Mouse (Mus musculus) forebrain, embryonic 15.5 days (tissue): ENCODE measurements around the gene Plppr3. TPM values are rescaled to one million over a fixed set of nuclear protein-coding genes. Genes with fewer than 3 reads are reported as not detected.
A peak's percentile ranks its signal among the peaks of the same experiment; 100 is the strongest.

Source experiments
- ATAC-seq: fragments of 200-750 bp; cut with Nextera tagmentation; replicated peaks from 2 replicates; pipeline ENCODE4 v1.8.0; 2017; ENCODE audit warnings: mild to moderate bottlenecking, moderate TSS enrichment, moderate library complexity
- H3K27ac ChIP-seq: fragments of 300-500 bp; sonication (generic); replicated peaks from 2 replicates; pipeline ENCODE4 v1.5.1; 2015; ENCODE audit warnings: mild to moderate bottlenecking, inconsistent platforms
- H3K27me3 ChIP-seq: fragments of 300-500 bp; sonication (generic); 2 replicates; pipeline ENCODE4 v1.6.1; 2015; ENCODE audit warnings: inconsistent platforms
- H3K36me3 ChIP-seq: fragments of 300-500 bp; sonication (generic); 2 replicates; pipeline ENCODE4 v1.6.1; 2015; ENCODE audit warnings: mild to moderate bottlenecking, inconsistent platforms
- H3K4me1 ChIP-seq: fragments of 300-500 bp; sonication (generic); 2 replicates; pipeline ENCODE4 v1.6.1; 2015; ENCODE audit warnings: inconsistent platforms
- H3K4me2 ChIP-seq: fragments of 300-500 bp; sonication (generic); replicated peaks from 2 replicates; pipeline ENCODE4 v1.6.1; 2015; ENCODE audit warnings: mild to moderate bottlenecking, inconsistent platforms
- H3K4me3 ChIP-seq: fragments of 300-500 bp; sonication (generic); 2 replicates; pipeline ENCODE4 v1.5.1; 2015; ENCODE audit warnings: mild to moderate bottlenecking, inconsistent platforms
- H3K9ac ChIP-seq: fragments of 300-500 bp; sonication (generic); replicated peaks from 2 replicates; pipeline ENCODE4 v1.6.1; 2015; ENCODE audit warnings: mild to moderate bottlenecking, inconsistent platforms
- H3K9me3 ChIP-seq: fragments of 300-500 bp; sonication (generic); 2 replicates; pipeline ENCODE4 v1.6.1; 2016; ENCODE audit warnings: inconsistent platforms
- WGBS: fragments of 180-500 bp; shearing (Covaris S2); methylation state at CpG from one replicate; pipeline ENCODE4 v1.1.7; 2015; ENCODE audit warnings: mixed read lengths; 5-methylcytosine and 5-hydroxymethylcytosine counted together
- polyA plus RNA-seq: library from polyadenylated mRNA; unstranded; fragments of >200 nt; fragmentation: Nextera tagmentation; extraction: Ambion mirVana; gene quantifications from 2 replicates; pipeline ENCODE4 v1.2.1, GENCODE M21; 2015

The Plppr3 gene
- 405 and 410 TPM in 2 replicates for polyA plus RNA-seq

DNA sequence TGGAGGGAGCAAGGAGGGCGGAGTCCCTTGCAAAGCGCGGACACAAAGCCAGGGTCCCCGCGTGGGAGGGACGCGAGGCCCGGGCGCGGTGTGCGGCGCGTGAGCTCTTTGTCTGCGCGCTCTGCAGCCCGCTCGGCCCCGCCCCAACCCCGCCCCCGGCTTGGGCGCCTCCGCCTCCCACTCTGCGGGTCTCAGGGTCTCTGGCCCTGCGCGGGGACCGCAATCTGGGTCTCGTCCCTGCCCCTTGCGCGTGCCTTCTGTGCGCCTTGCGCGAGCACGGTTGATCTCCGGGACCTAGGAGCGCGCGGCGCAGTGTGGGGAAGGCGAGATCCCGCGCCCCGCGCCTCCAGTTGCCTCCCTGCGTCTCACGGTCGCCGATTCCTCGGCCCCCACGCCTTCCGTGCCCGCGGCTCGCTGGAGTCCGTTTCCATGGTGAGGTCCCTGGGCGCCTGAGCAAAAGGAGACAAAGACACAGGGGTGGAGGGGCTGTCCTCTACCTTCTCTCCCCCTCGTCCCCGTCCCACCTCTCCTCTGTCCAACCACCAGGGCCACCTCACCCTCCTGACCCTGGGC lies at the start of gene Plppr3, which contains the start of gene Prtn3:
Gene Plppr3, minus strand, starts transcription at position 345 of the 573 bp plus-strand sequence.
Gene Prtn3, plus strand, starts transcription at position 187 of the 573 bp plus-strand sequence.
- Histone ChIP-seq H3K27ac (peak within 1 kb of the TSS; percentile 97), H3K4me2 (peak within 1 kb of the TSS; percentile 69), H3K36me3 (peaks cover 19% of the 10 kb centered on the region; the same call in 1 of the 2 replicates), H3K9ac (peak within 1 kb of the TSS; percentile 96), H3K9me3 (no peaks in the 10 kb centered on the region), H3K4me3 (peak within 1 kb of the TSS; percentile 87), H3K4me1 (peaks cover 48% of the 10 kb centered on the region), H3K27me3 (no peaks in the 10 kb centered on the region)
- WGBS = under 1% methylated on average over 55 of the region's 57 CpGs
- peak; percentile 92 for ATAC-seq

DNA sequence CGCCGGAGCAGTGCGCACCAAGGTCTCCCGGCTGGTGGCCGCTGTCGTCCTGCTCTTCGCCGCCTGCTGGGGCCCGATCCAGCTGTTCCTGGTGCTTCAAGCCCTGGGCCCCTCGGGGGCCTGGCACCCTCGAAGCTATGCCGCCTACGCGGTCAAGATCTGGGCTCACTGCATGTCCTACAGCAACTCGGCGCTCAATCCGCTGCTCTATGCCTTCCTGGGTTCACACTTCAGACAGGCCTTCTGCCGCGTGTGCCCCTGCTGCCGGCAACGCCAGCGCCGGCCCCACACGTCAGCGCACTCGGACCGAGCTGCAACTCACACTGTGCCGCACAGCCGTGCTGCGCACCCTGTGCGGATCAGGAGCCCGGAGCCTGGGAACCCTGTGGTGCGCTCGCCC lies 47.1 kb upstream of the Plppr3 start:
- H3K36me3 ChIP-seq = no peaks in the 10 kb centered on the region
- under 1% methylated on average over 34 of the region's 34 CpGs for WGBS
- ATAC-seq = no peak

DNA sequence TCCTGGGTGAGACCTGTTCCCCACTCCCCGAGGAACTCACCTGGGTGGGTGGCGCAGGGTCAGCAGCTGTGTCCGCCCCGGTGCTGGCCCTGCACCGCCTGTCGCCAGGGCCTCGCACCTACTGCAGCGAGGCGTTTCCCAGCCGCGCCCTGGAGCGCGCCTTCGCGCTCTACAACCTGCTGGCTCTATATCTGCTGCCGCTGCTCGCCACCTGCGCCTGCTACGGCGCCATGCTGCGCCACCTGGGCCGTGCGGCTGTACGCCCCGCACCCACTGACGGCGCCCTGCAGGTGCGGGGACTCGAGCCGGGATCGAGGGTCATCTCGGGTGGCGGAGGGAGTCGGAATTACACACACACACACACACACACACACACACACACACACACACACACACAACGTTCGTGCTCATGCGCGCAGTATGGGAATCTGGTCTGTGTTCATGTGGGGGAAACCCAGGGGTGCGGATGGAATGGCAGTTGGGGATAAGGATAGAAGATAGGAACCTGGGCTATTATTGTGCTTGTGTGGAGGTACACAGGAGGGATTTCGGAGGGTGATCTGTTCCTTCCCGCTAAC lies 46.6 kb upstream of the Plppr3 start, which contains the start of gene R3hdm4:
Gene R3hdm4, minus strand, starts transcription at position 251 of the 578 bp plus-strand sequence.
- ATAC-seq = no peak
- H3K4me1 ChIP-seq = peaks cover 32% of the 10 kb centered on the region

More for the DNA sequence above, 47.1 kb upstream of the Plppr3 start:
- no peaks in the 10 kb centered on the region for H3K9me3 ChIP-seq
- peaks cover 66% of the 10 kb centered on the region for H3K27me3 ChIP-seq
- peak overlapping the region; percentile 36; the same call in 1 of the 2 replicates for H3K9ac ChIP-seq
- H3K4me2 ChIP-seq = peak overlapping the region; percentile 35
- peaks cover 34% of the 10 kb centered on the region for H3K4me1 ChIP-seq
- H3K4me3 ChIP-seq = peak overlapping the region; percentile 22
- H3K27ac ChIP-seq = no peak overlapping the region

DNA sequence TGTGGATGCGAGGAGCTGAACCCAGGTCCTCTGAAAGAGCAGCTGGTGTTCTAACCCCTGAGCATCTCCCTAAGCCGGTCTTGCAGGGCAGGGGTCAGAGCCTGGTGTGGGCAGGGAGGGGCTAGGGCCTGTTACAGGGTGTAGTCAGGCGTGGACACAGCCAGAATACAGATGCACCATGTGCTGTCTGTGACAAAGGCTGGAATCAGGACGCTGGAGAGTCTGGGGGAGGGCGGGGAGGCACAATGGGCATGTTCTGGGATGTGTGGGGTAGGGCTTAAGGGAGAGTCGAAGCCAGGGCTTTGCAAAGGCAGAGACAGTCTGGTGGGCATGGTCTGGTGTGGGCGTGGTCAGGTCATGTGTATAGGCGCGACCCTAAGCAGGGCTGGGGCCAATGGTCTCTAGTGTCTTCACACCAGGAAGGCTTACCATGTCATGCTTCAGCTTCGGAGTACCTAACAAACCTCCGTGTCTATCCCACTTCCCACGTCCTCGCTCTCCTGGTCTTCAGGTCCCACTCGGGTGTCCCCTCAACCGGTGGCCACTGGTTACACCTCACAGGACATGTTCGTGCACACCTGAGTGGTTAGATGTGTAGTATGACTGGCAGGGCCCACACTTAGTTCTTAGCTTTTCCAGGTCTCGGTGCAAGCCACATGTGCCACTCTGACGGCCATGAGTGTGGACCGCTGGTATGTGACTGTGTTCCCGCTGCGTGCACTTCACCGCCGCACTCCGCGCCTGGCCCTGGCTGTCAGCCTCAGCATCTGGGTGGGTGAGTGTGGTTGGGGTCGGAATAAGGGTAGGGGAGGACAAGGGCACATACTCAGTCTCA lies 45.8 kb upstream of the Plppr3 start:
- no peaks in the 10 kb centered on the region for H3K36me3 ChIP-seq
- peaks cover 66% of the 10 kb centered on the region for H3K27me3 ChIP-seq
- H3K9me3 ChIP-seq = no peaks in the 10 kb centered on the region
- no peak overlapping the region for H3K27ac ChIP-seq
- H3K4me1 ChIP-seq = peaks cover 33% of the 10 kb centered on the region
- peak overlapping the region; percentile 22; the same call in 1 of the 2 replicates for H3K4me3 ChIP-seq
- H3K9ac ChIP-seq = no peak overlapping the region
- WGBS = 15% methylated on average over 26 of the region's 26 CpGs
- H3K4me2 ChIP-seq = peak overlapping the region; percentile 35; the same call in 1 of the 2 replicates
- no peak for ATAC-seq

More for the DNA sequence above, 46.6 kb upstream of the Plppr3 start, which contains the start of gene R3hdm4:
- Histone ChIP-seq H3K27ac (no peak within 1 kb of the TSS), H3K9me3 (no peaks in the 10 kb centered on the region), H3K36me3 (no peaks in the 10 kb centered on the region), H3K9ac (peak within 1 kb of the TSS; percentile 36; the same call in 1 of the 2 replicates), H3K27me3 (peaks cover 66% of the 10 kb centered on the region), H3K4me3 (peak within 1 kb of the TSS; percentile 22), H3K4me2 (peak within 1 kb of the TSS; percentile 35)
- WGBS = 3% methylated on average over 40 of the region's 41 CpGs

DNA sequence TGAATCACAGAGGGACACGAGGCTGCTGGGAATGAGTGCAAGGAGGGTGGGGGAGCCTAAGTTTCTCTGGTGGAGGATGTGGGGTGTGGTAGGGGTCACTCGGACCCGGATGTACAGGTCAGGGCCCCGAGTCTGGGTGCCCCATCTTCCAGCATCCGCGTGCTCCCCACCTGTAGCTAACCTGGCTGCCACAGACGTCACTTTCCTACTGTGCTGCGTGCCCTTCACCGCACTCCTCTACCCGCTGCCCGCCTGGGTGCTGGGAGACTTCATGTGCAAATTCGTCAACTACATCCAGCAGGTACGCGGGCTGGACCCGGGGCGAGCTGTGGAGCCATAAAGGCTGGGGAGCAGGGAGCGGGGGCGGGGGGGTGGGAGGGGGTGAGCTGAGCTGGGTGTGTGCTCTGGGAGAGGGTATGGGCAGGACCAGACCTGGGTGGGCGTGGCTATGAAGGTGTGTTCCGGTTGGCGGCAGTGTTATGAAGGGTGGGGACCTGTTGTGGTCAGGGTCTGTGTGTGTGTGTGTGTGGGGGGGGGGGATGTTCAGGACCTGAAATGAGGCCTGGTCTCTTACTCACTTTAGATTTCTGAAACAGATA lies 44.9 kb upstream of the Plppr3 start:
- no peak overlapping the region for H3K4me3 ChIP-seq
- H3K4me2 ChIP-seq = no peak overlapping the region
- H3K36me3 ChIP-seq = no peaks in the 10 kb centered on the region
- no peak overlapping the region for H3K27ac ChIP-seq
- WGBS = 2% methylated on average over 21 of the region's 21 CpGs
- peaks cover 66% of the 10 kb centered on the region for H3K27me3 ChIP-seq
- ATAC-seq = no peak
- H3K9me3 ChIP-seq = no peaks in the 10 kb centered on the region
- H3K4me1 ChIP-seq = peaks cover 42% of the 10 kb centered on the region
- no peak overlapping the region for H3K9ac ChIP-seq

DNA sequence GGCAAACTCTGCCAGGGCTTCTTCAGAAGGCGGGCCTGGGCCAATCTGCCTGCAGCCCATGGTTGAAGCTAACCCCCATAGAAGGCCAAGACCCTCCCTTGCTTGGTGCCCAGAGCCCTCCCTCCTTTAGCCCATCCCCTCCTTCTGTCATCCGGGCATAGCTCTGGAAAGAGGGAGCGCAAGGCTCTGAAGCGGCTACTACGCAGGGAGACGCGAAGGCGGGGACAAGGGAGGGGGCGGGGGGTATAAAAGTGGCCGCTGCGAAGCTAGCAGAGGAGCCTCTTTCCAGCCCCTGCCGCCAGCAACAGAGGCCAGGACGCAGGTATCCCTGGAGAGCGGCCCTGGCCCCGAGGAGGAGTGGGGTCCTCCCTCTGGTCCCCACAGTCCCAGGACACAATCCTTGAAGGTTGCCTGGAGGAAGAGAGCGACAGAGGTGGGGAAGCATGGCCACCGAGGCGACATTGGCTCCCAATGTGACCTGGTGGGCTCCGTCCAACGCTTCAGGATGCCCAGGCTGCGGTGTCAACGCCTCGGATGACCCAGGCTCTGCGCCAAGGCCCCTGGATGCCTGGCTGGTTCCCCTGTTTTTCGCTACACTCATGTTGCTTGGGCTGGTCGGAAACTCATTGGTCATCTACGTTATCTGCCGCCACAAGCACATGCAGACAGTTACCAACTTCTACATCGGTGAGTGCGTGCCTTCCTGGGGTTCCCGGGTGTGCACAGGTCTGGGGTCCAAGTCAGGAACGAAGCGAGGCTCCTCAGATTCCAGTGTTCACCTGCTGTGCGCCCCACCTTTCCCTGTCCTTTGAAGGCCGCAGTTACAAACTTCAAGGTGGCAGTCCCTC lies 44.0 kb upstream of the Plppr3 start:
- WGBS = 3% methylated on average over 34 of the region's 35 CpGs
- H3K27ac ChIP-seq = no peak overlapping the region
- peaks cover 48% of the 10 kb centered on the region for H3K4me1 ChIP-seq
- ATAC-seq = no peak
- H3K9me3 ChIP-seq = no peaks in the 10 kb centered on the region
- H3K9ac ChIP-seq = no peak overlapping the region
- no peak overlapping the region for H3K4me3 ChIP-seq
- peaks cover 62% of the 10 kb centered on the region for H3K27me3 ChIP-seq
- no peak overlapping the region for H3K4me2 ChIP-seq
- H3K36me3 ChIP-seq = no peaks in the 10 kb centered on the region

DNA sequence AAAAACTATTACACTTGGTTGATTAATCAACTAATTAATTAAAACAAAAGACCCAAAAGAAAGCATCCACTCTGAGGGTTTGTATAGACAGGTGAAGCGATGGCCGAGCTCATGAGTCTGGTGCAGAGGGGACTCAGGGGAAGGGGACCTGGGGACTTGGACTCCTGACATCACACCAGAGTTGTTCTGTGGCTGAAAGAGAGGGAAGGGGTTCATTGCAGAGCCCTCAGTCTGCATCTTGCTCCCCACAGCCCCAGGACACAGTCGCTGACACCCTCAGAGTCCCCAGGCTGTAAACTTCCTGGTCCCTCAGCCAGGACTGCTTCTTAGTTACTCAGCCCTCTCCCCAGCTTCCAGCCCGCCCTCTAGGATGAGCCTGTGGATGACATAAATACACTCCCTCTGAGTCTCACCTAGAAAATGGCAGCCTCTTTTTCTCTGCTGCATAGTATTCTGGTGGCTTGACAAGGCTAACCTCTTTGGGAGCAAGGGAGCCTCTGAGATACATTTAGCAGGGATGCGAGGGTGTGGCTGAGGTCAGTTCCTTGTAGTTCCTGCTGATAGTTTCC lies 43.2 kb upstream of the Plppr3 start:
- peak overlapping the region; percentile 92 for H3K4me3 ChIP-seq
- H3K36me3 ChIP-seq = no peaks in the 10 kb centered on the region
- H3K27ac ChIP-seq = no peak overlapping the region
- H3K9me3 ChIP-seq = no peaks in the 10 kb centered on the region
- peak overlapping the region; percentile 91 for H3K4me2 ChIP-seq
- H3K4me1 ChIP-seq = peaks cover 48% of the 10 kb centered on the region
- H3K27me3 ChIP-seq = peaks cover 54% of the 10 kb centered on the region
- peak overlapping the region; percentile 99 for H3K9ac ChIP-seq
- no peak for ATAC-seq
- WGBS = 58% methylated on average over 5 of the region's 5 CpGs

DNA sequence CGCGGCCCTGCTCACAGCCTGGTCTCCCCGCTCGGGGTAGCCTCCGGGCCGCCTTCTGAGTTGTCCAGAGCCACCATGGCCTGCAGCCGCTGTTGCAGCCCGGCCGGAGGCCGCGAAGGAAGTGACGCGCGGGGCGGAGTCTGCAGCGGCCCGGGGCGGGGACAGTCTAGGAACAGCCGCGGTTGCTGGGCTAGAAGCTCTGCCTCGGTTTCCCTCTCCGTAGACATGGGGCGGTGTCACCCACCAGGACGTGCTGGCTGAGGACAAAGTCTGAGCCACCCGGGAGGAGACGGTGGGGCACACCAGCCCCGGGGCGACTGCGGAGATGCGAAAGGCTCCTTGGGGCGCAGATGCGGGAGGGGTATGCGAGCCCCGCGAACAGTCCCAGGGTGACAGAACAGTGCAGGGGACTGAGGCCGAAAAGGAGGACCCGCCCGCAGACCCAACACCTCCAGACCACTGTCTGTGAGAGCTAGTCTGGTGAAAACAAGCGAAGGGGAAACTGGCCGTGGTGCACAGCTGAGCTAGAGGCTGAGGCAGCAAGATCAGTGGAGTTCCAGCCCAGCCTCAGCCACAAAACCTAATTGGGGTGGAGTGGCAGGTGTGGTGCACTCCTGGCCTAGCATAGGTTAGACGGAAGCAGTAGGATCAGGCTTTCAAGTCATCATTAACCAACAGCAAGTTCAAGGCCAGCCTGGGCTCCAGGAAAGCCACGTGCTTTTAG lies 42.5 kb upstream of the Plppr3 start, which contains the start of gene Kiss1r:
Gene Kiss1r, plus strand, starts transcription at position 164 of the 724 bp plus-strand sequence.
- Histone ChIP-seq H3K36me3 (peaks cover under 1% of the 10 kb centered on the region; the same call in 1 of the 2 replicates), H3K4me2 (peak within 1 kb of the TSS; percentile 91), H3K9ac (peak within 1 kb of the TSS; percentile 99), H3K4me1 (peaks cover 48% of the 10 kb centered on the region), H3K27ac (peak within 1 kb of the TSS; percentile 83), H3K9me3 (no peaks in the 10 kb centered on the region), H3K4me3 (peak within 1 kb of the TSS; percentile 92), H3K27me3 (peaks cover 47% of the 10 kb centered on the region)
- peak; percentile 87 for ATAC-seq
- 1% methylated on average over 42 of the region's 42 CpGs for WGBS

DNA sequence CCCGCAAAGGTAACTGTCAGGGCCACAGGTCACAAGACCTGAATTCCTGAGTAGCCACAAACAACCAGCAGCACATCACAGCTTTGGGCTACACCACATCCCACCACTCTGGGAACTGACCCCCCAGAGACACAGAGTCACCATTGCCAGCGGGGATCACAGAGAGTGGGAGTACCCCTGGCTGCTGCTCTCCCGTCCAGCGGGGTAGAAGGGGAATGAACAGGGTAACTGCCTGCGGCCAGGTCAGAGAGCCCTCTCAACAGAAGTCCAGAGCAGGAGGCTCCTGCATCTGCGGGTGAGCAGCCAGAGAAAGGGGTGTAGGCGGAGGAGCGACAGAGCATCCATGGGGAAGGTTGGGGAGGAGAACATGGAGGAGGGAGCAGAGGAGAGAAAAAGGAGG lies 41.6 kb upstream of the Plppr3 start:
- Histone ChIP-seq H3K4me3 (peak overlapping the region; percentile 92), H3K9ac (peak overlapping the region; percentile 99), H3K36me3 (peaks cover 9% of the 10 kb centered on the region), H3K4me1 (peaks cover 40% of the 10 kb centered on the region), H3K27ac (peak overlapping the region; percentile 83; the same call in 1 of the 2 replicates), H3K27me3 (peaks cover 38% of the 10 kb centered on the region), H3K4me2 (peak overlapping the region; percentile 91), H3K9me3 (no peaks in the 10 kb centered on the region)
- peak; percentile 0; the same call in 1 of the 2 replicates for ATAC-seq
- WGBS = 7% methylated on average over 8 of the region's 8 CpGs

DNA sequence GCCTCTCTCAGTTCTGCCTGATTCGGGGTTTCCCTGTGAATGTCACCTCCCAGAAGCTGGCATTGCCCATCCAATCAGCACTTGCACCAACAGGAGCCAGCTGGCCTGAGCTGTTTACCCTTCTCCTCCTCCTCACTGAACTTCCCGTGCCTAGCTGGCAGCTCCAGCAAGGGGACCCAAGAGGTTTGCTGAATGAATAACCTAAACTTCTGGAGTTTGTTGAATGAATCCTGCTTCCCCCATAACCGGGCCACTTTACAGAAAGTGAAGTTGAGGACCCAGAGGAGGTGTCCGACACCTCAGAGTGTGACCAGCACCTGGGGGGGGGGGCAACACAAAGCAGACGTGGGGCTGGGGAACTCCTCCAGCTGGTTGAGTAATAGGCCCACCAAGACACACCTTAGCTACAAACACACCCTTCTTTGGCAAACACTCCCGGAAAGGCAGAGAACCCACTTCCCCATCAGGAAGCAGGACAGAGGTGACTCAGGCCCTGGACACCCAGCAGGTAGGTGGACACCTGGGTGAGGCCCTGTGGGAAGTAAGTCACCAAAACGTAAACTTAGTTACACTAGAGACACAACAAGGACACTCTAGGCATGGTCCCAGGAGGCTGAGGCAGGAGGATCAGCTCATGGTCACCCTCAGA lies 40.6 kb upstream of the Plppr3 start:
- Histone ChIP-seq H3K36me3 (peaks cover 16% of the 10 kb centered on the region), H3K4me2 (peak overlapping the region; percentile 6; the same call in 1 of the 2 replicates), H3K9ac (0 out of 2 replicates have a peak overlapping the region, but pooled peaks have one; percentile 15), H3K9me3 (no peaks in the 10 kb centered on the region), H3K27me3 (peaks cover 28% of the 10 kb centered on the region), H3K4me1 (peaks cover 35% of the 10 kb centered on the region), H3K27ac (no peak overlapping the region), H3K4me3 (no peak overlapping the region)
- 66% methylated on average over 7 of the region's 7 CpGs for WGBS
- ATAC-seq = no peak
